7 mouse cellular contexts compared by ENCODE assay signal in genomic region chr11:88099599-88100023, GRCm38 (mm10). TPM values are rescaled to one million over a fixed set of nuclear protein-coding genes. Genes with fewer than 3 reads are reported as not detected.
DNase-seq lines count a peak whose midpoint lies in the region; ATAC-seq lines count a peak whose summit lies in the region.

No protein-coding gene starts in this region.

- no peaks in the 10 kb centered on the region for H3K9me3 ChIP-seq in hindbrain, embryonic 14.5 days (ENCODE audit: control insufficient read depth, low read length)
- no peaks in the 10 kb centered on the region for H3K9me3 ChIP-seq in limb, embryonic 10.5 days (replicated peaks)
- no peaks in the 10 kb centered on the region for H3K9me3 ChIP-seq in midbrain, embryonic 13.5 days
- no peaks in the 10 kb centered on the region for H3K9me3 ChIP-seq in stomach, embryonic 16.5 days (replicated peaks; ENCODE audit: control insufficient read depth, low read length)

- H3K36me3 ChIP-seq in hindbrain, embryonic 14.5 days (replicated peaks; ENCODE audit: control insufficient read depth, insufficient read depth), result no peaks in the 10 kb centered on the region
- H3K36me3 ChIP-seq in limb, embryonic 10.5 days, result no peaks in the 10 kb centered on the region; the same call in 1 of the 2 replicates
- H3K36me3 ChIP-seq in midbrain, embryonic 13.5 days, result no peaks in the 10 kb centered on the region
- no peaks in the 10 kb centered on the region for H3K36me3 ChIP-seq in stomach, embryonic 16.5 days (ENCODE audit: control insufficient read depth, insufficient read depth, low read length)

- no peaks in the 10 kb centered on the region for H3K27me3 ChIP-seq in hindbrain, embryonic 14.5 days (ENCODE audit: control insufficient read depth, insufficient read depth, low read length)
- peaks cover 25% of the 10 kb centered on the region for H3K27me3 ChIP-seq in limb, embryonic 10.5 days (ENCODE audit: low read depth, poor library complexity, severe bottlenecking)
- peaks cover 13% of the 10 kb centered on the region for H3K27me3 ChIP-seq in midbrain, embryonic 13.5 days
- H3K27me3 ChIP-seq in stomach, embryonic 16.5 days (ENCODE audit: control insufficient read depth, insufficient read depth, low read length), result no peaks in the 10 kb centered on the region

- peak; percentile 54 for DNase-seq in WW6 (ENCODE audit: low read depth, low spot score)
- DNase-seq in cerebellum, adult 18-20 months, result peak; percentile 24 to 50
- DNase-seq in gastrocnemius, adult 18-20 months (ENCODE audit: low spot score), result peak; percentile 79
- peak; percentile 60 for DNase-seq in hindbrain, embryonic 14.5 days (ENCODE audit: low spot score)
- peak; percentile 79 for DNase-seq in limb, embryonic 10.5 days (ENCODE audit: low spot score)

- H3K4me1 ChIP-seq in hindbrain, embryonic 14.5 days (replicated peaks; ENCODE audit: control insufficient read depth, insufficient read depth, low read length), result peaks cover 33% of the 10 kb centered on the region
- peaks cover 52% of the 10 kb centered on the region for H3K4me1 ChIP-seq in limb, embryonic 10.5 days
- H3K4me1 ChIP-seq in midbrain, embryonic 13.5 days (replicated peaks), result peaks cover 49% of the 10 kb centered on the region
- H3K4me1 ChIP-seq in stomach, embryonic 16.5 days (ENCODE audit: control insufficient read depth, insufficient read depth, low read length), result peaks cover 28% of the 10 kb centered on the region

- peak overlapping the region; percentile 78 for H3K4me2 ChIP-seq in hindbrain, embryonic 14.5 days (replicated peaks)
- peak overlapping the region; percentile 82 for H3K4me2 ChIP-seq in midbrain, embryonic 13.5 days (replicated peaks)
- peak overlapping the region; percentile 64 for H3K4me2 ChIP-seq in stomach, embryonic 16.5 days (ENCODE audit: low read depth, low read length)

- ATAC-seq in hindbrain, embryonic 14.5 days (ENCODE audit: low FRiP score), result peak; percentile 24; the same call in 1 of the 2 replicates
- ATAC-seq in midbrain, embryonic 13.5 days, result peak; percentile 19; the same call in 1 of the 2 replicates
- ATAC-seq in stomach, embryonic 16.5 days (ENCODE audit: insufficient read depth, low FRiP score), result peak; percentile 57

- peak overlapping the region; percentile 93 for H3K4me3 ChIP-seq in hindbrain, embryonic 14.5 days (replicated peaks; ENCODE audit: low read length)
- H3K4me3 ChIP-seq in limb, embryonic 10.5 days, result peak overlapping the region; percentile 96
- peak overlapping the region; percentile 81 for H3K4me3 ChIP-seq in midbrain, embryonic 13.5 days (replicated peaks)
- peak overlapping the region; percentile 79 for H3K4me3 ChIP-seq in stomach, embryonic 16.5 days (replicated peaks; ENCODE audit: low read length)

- H3K9ac ChIP-seq in hindbrain, embryonic 14.5 days, result peak overlapping the region; percentile 98
- H3K9ac ChIP-seq in midbrain, embryonic 13.5 days (replicated peaks), result peak overlapping the region; percentile 96
- peak overlapping the region; percentile 99 for H3K9ac ChIP-seq in stomach, embryonic 16.5 days (ENCODE audit: low read length)

- H3K27ac ChIP-seq in hindbrain, embryonic 14.5 days, result peak overlapping the region; percentile 91
- peak overlapping the region; percentile 100 for H3K27ac ChIP-seq in limb, embryonic 10.5 days
- peak overlapping the region; percentile 90 for H3K27ac ChIP-seq in midbrain, embryonic 13.5 days
- peak overlapping the region; percentile 94 for H3K27ac ChIP-seq in stomach, embryonic 16.5 days (ENCODE audit: low read length)

- under 1% methylated on average over 29 of the region's 38 CpGs for WGBS in hindbrain, embryonic 14.5 days
- WGBS in limb, embryonic 10.5 days, result under 1% methylated on average over 37 of the region's 38 CpGs
- 0% methylated on average over 31 of the region's 38 CpGs for WGBS in midbrain, embryonic 13.5 days
- WGBS in stomach, embryonic 16.5 days, result under 1% methylated on average over 33 of the region's 38 CpGs

RNA-seq across cellular contexts. Expression of gene Cuedc1, which starts 1.8 kb away (rescaled TPM):
- 100 to 1,000 TPM in 1 of 2 experiments, 10 to 100 TPM in 1; 95.6 to 121 TPM for total RNA-seq in gastrocnemius, adult 18-20 months (2021)
- 32.4 and 37.8 TPM in 2 replicates for polyA plus RNA-seq in hindbrain, embryonic 14.5 days (2014; fragmentation: Nextera tagmentation; extraction: Ambion mirVana)
- polyA plus RNA-seq in limb, embryonic 10.5 days (2016; fragmentation: Nextera tagmentation; extraction: Ambion mirVana), result 15.0 and 22.6 TPM in 2 replicates
- polyA plus RNA-seq in midbrain, embryonic 13.5 days (2015; fragmentation: Nextera tagmentation; extraction: Ambion mirVana), result 40.6 and 46.1 TPM in 2 replicates
- 11.3 and 11.5 TPM in 2 replicates for polyA plus RNA-seq in stomach, embryonic 16.5 days (2015; fragmentation: Nextera tagmentation; extraction: Ambion mirVana)

RNA-seq across cellular contexts. Expression of gene Vezf1, which starts 31.5 kb away (rescaled TPM):
- total RNA-seq in gastrocnemius, adult 18-20 months (2021), result 10 to 100 TPM; 84.6 to 89.9 TPM
- 48.3 and 50.2 TPM in 2 replicates for polyA plus RNA-seq in hindbrain, embryonic 14.5 days (2014; fragmentation: Nextera tagmentation; extraction: Ambion mirVana)
- 54.6 and 59.2 TPM in 2 replicates for polyA plus RNA-seq in limb, embryonic 10.5 days (2016; fragmentation: Nextera tagmentation; extraction: Ambion mirVana)
- 67.2 and 70.1 TPM in 2 replicates for polyA plus RNA-seq in midbrain, embryonic 13.5 days (2015; fragmentation: Nextera tagmentation; extraction: Ambion mirVana)
- 28.5 and 30.5 TPM in 2 replicates for polyA plus RNA-seq in stomach, embryonic 16.5 days (2015; fragmentation: Nextera tagmentation; extraction: Ambion mirVana)

RNA-seq across cellular contexts. Expression of gene Srsf1, which starts 52.4 kb away (rescaled TPM):
- total RNA-seq in gastrocnemius, adult 18-20 months (2021), result 10 to 100 TPM; 53.7 to 75.2 TPM
- 252 and 290 TPM in 2 replicates for polyA plus RNA-seq in hindbrain, embryonic 14.5 days (2014; fragmentation: Nextera tagmentation; extraction: Ambion mirVana)
- polyA plus RNA-seq in limb, embryonic 10.5 days (2016; fragmentation: Nextera tagmentation; extraction: Ambion mirVana), result 365 and 415 TPM in 2 replicates
- polyA plus RNA-seq in midbrain, embryonic 13.5 days (2015; fragmentation: Nextera tagmentation; extraction: Ambion mirVana), result 313 and 341 TPM in 2 replicates
- 188 and 201 TPM in 2 replicates for polyA plus RNA-seq in stomach, embryonic 16.5 days (2015; fragmentation: Nextera tagmentation; extraction: Ambion mirVana)

Comparison
In these comparisons a context has a peak if more than half of its experiments do, and no peak if none do; other contexts are left out.
1. Peak in every context shown above with its lines: DNase-seq, ATAC-seq, H3K4me3 ChIP-seq and H3K27ac ChIP-seq.